Mouse (Mus musculus): ENCODE data around the gene Pde5a. TPM values are rescaled to one million over a fixed set of nuclear protein-coding genes. Genes with fewer than 3 reads are reported as not detected.

The Pde5a gene
- polyA plus RNA-seq, 1 experiment from 2014 or later: 3.1 TPM

- no peaks in the 10 kb centered on the region for H3K36me3 ChIP-seq
- no peak for ATAC-seq (ENCODE audit: insufficient number of reproducible peaks, low FRiP score, low TSS enrichment, low read depth)
- WGBS: 100% methylated on average over 1 of the region's 1 CpGs
- H3K4me2 ChIP-seq: no peak overlapping the region
- H3K9ac ChIP-seq: no peak overlapping the region
- no peaks in the 10 kb centered on the region for H3K9me3 ChIP-seq
- no peaks in the 10 kb centered on the region for H3K4me1 ChIP-seq
- no peaks in the 10 kb centered on the region for H3K27me3 ChIP-seq
- H3K27ac ChIP-seq: no peak overlapping the region
- no peak overlapping the region for H3K4me3 ChIP-seq
Observed at GRCm38 (mm10) chr3:122868270-122868669, 139.5 kb downstream of the Pde5a start.

DNA sequence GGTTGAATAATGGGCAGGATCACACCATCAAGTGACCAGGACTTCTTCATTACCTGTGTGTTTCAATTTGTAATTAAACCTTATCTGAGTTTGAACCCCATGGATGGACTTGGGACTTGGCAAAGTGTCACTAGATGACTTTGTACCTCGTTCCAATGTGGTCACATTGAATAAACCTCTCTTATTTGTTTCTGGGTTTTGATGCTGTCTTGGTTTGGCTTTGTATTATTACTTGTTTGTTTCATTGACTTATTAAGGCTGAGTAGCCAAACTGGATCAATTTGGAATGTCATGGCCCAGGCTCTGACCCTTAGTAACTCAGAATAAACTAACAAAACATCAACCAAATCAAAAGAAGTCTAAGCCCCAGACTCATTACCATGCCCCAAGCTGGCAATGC, 142.8 kb downstream of the Pde5a start:
- Histone ChIP-seq H3K9me3 (no peaks in the 10 kb centered on the region), H3K27me3 (no peaks in the 10 kb centered on the region), H3K9ac (no peak overlapping the region), H3K27ac (no peak overlapping the region), H3K4me3 (no peak overlapping the region), H3K4me2 (no peak overlapping the region), H3K4me1 (no peaks in the 10 kb centered on the region), H3K36me3 (no peaks in the 10 kb centered on the region)
- ATAC-seq (ENCODE audit: insufficient number of reproducible peaks, low FRiP score, low TSS enrichment, low read depth): no peak
- WGBS: 86% methylated on average over 1 of the region's 1 CpGs

GRCm38 (mm10) chr3:122876870-122877269, 148.1 kb downstream of the Pde5a start:
- Histone ChIP-seq H3K4me2 (no peak overlapping the region), H3K4me3 (no peak overlapping the region), H3K36me3 (no peaks in the 10 kb centered on the region), H3K4me1 (no peaks in the 10 kb centered on the region), H3K27ac (no peak overlapping the region), H3K9me3 (no peaks in the 10 kb centered on the region), H3K27me3 (no peaks in the 10 kb centered on the region), H3K9ac (no peak overlapping the region)
- no peak for ATAC-seq (ENCODE audit: insufficient number of reproducible peaks, low FRiP score, low TSS enrichment, low read depth)
- WGBS: 86% methylated on average over 2 of the region's 2 CpGs

DNA sequence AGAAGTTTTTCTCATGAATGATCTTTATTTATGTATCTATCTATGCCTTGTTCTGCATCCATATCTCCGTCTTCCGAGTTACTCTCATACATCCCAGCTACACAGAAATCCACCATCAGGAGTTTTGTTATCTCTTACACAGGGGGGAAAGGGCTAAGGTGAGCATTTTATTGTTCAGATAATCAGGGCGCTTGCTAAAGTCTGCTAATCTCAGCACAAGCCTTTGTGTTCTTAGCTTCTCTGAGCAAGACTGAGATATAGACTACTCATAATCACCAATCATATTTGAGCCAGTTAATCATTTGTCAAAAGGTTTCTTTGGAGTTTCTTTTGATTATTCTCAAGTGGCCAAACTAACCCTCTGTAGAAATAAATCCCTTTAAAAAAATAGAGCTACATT, 148.8 kb downstream of the Pde5a start:
- Histone ChIP-seq H3K27ac (no peak overlapping the region), H3K4me2 (no peak overlapping the region), H3K27me3 (no peaks in the 10 kb centered on the region), H3K9me3 (no peaks in the 10 kb centered on the region), H3K4me1 (no peaks in the 10 kb centered on the region), H3K4me3 (no peak overlapping the region), H3K36me3 (no peaks in the 10 kb centered on the region), H3K9ac (no peak overlapping the region)
- ATAC-seq (ENCODE audit: insufficient number of reproducible peaks, low FRiP score, low TSS enrichment, low read depth): no peak
- WGBS: 92% methylated on average over 3 of the region's 3 CpGs

DNA sequence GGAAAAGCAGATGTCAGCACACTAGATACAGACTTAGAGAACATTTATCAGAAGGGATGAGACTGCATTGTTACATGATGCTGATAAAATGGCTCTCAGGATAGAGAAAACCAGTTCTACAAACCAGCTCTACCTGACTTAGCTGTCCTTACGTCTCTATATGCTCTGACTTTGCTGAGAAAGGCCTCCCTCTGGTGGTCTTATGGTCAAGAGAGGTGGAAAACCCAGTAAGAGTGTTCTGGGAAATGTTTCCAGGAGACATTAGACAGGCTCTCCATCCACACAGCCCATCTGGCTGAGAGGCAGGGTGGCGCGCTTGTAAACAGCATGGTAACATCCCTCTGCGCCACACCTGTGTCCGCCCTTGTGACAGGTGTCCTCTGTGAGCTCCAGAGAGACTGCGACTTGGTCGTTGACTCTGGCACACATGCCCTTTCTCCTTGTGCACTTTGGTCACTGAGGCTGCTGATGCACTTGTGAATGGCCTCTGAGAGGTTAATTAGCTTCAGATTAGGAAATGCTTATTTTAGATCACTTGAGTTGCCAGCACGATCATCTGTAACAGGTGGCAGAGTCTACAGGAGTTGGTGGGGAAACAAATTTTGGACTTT, 150.1 kb downstream of the Pde5a start:
- no peak overlapping the region for H3K4me2 ChIP-seq
- no peak overlapping the region for H3K9ac ChIP-seq
- H3K4me3 ChIP-seq: no peak overlapping the region
- no peak for ATAC-seq (ENCODE audit: insufficient number of reproducible peaks, low FRiP score, low TSS enrichment, low read depth)
- H3K27me3 ChIP-seq: no peaks in the 10 kb centered on the region
- WGBS: 84% methylated on average over 8 of the region's 8 CpGs
- no peaks in the 10 kb centered on the region for H3K36me3 ChIP-seq
- no peaks in the 10 kb centered on the region for H3K4me1 ChIP-seq
- H3K27ac ChIP-seq: no peak overlapping the region
- H3K9me3 ChIP-seq: no peaks in the 10 kb centered on the region

DNA sequence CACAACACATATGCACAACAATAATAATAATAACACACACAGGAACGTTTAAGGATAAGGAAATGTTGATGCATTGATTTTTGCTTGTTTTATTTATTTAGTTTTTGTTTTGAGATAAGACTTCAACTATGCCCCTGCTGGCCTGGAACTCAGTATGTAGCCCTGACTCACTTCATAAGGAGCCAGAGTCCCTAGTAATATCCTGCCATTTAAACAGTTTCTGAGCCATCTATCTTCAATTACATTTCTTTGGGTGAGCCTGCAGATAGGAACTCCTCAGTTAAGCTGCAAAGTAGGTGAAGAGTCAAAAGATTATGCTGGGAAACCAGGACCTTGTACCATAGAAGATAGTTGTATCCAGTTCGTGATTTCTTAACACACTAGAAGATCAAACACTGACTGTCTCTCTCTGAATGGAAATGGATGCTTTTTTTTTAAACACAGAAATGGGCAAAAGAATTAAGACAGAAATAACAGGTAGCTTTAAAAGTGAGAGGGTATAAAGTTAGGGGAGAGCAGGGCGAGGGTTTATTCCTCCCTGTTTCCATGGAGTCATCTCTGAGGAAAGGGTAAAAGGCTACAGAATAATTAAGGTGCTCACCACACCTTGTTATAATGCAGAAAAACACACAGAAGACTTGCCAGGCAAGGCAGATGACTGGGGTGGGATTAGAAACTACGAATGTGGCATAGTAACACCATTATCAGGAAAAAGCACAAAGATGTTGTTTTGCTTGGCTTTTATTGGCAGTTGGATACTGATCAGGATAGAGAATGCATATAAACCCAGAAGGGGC, 159.0 kb downstream of the Pde5a start:
- no peak overlapping the region for H3K4me2 ChIP-seq
- no peaks in the 10 kb centered on the region for H3K36me3 ChIP-seq
- 79% methylated on average over 4 of the region's 4 CpGs for WGBS
- no peaks in the 10 kb centered on the region for H3K9me3 ChIP-seq
- no peak for ATAC-seq (ENCODE audit: insufficient number of reproducible peaks, low FRiP score, low TSS enrichment, low read depth)
- H3K27ac ChIP-seq: no peak overlapping the region
- H3K4me3 ChIP-seq: no peak overlapping the region
- H3K27me3 ChIP-seq: no peaks in the 10 kb centered on the region
- H3K9ac ChIP-seq: no peak overlapping the region
- 0 out of 2 replicates have a peak, but pooled peaks cover 2% of the 10 kb centered on the region for H3K4me1 ChIP-seq

- Histone ChIP-seq H3K4me2 (no peak overlapping the region), H3K4me1 (0 out of 2 replicates have a peak, but pooled peaks cover 2% of the 10 kb centered on the region), H3K4me3 (no peak overlapping the region), H3K36me3 (no peaks in the 10 kb centered on the region), H3K9ac (no peak overlapping the region), H3K27me3 (no peaks in the 10 kb centered on the region), H3K9me3 (no peaks in the 10 kb centered on the region), H3K27ac (no peak overlapping the region)
- ATAC-seq (ENCODE audit: insufficient number of reproducible peaks, low FRiP score, low TSS enrichment, low read depth): no peak
- 71% methylated on average over 5 of the region's 5 CpGs for WGBS
Observed at GRCm38 (mm10) chr3:122888371-122888819, 159.6 kb downstream of the Pde5a start.

DNA sequence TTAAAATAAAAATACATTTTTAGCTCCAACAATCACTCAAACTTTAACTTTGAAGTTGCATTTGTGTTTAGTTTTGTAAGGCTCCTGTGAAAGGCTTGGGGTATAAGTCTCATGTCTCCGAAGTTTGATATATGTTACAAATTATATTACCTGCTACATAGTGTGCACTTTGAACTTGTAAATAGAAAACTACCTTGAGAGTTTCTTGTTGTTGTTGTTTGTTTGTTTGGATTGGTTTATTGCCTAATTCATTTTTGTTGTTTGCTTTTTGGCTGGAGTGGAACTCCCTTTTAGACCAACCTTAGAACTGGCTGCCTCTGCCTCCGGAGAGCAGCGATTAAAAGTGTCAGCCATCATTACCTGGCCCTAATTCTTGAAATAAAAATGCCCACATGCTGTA, 166.0 kb downstream of the Pde5a start, which contains the start of gene Fabp2:
Gene Fabp2, plus strand, starts transcription at position 301 of the 400 bp plus-strand sequence.
- H3K4me1 ChIP-seq: no peaks in the 10 kb centered on the region
- ATAC-seq (ENCODE audit: insufficient number of reproducible peaks, low FRiP score, low TSS enrichment, low read depth): no peak
- no peak within 1 kb of the TSS for H3K27ac ChIP-seq
- H3K27me3 ChIP-seq: no peaks in the 10 kb centered on the region
- 91% methylated on average over 3 of the region's 3 CpGs for WGBS
- no peak within 1 kb of the TSS for H3K4me2 ChIP-seq
- no peak within 1 kb of the TSS for H3K4me3 ChIP-seq
- no peaks in the 10 kb centered on the region for H3K9me3 ChIP-seq
- no peaks in the 10 kb centered on the region for H3K36me3 ChIP-seq
- no peak within 1 kb of the TSS for H3K9ac ChIP-seq

GRCm38 (mm10) chr3:122895189-122895731, 166.5 kb downstream of the Pde5a start:
- H3K4me3 ChIP-seq: no peak overlapping the region
- H3K36me3 ChIP-seq: no peaks in the 10 kb centered on the region
- no peaks in the 10 kb centered on the region for H3K9me3 ChIP-seq
- no peak overlapping the region for H3K4me2 ChIP-seq
- 86% methylated on average over 11 of the region's 11 CpGs for WGBS
- ATAC-seq (ENCODE audit: insufficient number of reproducible peaks, low FRiP score, low TSS enrichment, low read depth): no peak
- H3K4me1 ChIP-seq: no peaks in the 10 kb centered on the region
- no peak overlapping the region for H3K9ac ChIP-seq
- no peak overlapping the region for H3K27ac ChIP-seq
- no peaks in the 10 kb centered on the region for H3K27me3 ChIP-seq

GRCm38 (mm10) chr3:122898254-122898653, 169.5 kb downstream of the Pde5a start:
- H3K4me2 ChIP-seq: no peak overlapping the region
- H3K27me3 ChIP-seq: no peaks in the 10 kb centered on the region
- H3K9me3 ChIP-seq: no peaks in the 10 kb centered on the region
- no peaks in the 10 kb centered on the region for H3K36me3 ChIP-seq
- 54% methylated on average over 6 of the region's 6 CpGs for WGBS
- H3K4me1 ChIP-seq: no peaks in the 10 kb centered on the region
- no peak for ATAC-seq (ENCODE audit: insufficient number of reproducible peaks, low FRiP score, low TSS enrichment, low read depth)
- no peak overlapping the region for H3K4me3 ChIP-seq
- no peak overlapping the region for H3K27ac ChIP-seq
- no peak overlapping the region for H3K9ac ChIP-seq

DNA sequence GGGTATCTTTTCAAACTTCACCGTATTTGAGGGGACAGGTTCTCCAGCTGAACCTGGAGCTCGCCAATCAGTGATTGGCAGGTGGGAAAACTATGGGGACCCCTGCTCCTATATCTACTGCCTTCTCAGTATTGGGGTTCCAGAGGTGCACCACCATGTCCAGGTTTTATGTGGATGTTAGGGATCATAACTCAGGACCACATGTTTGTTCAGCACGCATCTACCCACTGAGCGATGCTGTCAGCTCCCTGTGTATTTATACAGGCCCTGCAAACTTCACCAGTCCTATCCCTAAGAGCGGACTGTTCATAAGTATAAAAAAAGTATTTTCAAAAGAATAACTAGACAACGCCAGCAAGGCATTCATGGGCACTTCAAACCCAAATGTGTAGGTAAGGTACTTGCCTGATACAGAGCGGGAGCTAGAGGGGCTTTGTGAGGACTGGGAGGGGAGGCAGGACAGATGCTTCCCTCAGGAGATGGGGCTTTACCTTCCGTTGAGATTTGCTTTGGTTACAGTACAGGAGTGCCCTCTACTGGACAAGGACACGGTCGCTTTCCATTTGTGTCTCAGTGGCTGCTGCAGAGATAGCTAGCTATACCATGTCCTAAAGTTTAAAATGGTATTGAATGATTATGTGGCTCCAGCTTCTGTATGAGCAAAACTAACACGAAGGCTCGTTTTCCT, 175.1 kb downstream of the Pde5a start:
- Histone ChIP-seq H3K4me2 (no peak overlapping the region), H3K9ac (no peak overlapping the region), H3K4me3 (no peak overlapping the region), H3K4me1 (no peaks in the 10 kb centered on the region), H3K9me3 (no peaks in the 10 kb centered on the region), H3K27me3 (no peaks in the 10 kb centered on the region), H3K36me3 (no peaks in the 10 kb centered on the region), H3K27ac (no peak overlapping the region)
- no peak for ATAC-seq (ENCODE audit: insufficient number of reproducible peaks, low FRiP score, low TSS enrichment, low read depth)
- 43% methylated on average over 12 of the region's 12 CpGs for WGBS

DNA sequence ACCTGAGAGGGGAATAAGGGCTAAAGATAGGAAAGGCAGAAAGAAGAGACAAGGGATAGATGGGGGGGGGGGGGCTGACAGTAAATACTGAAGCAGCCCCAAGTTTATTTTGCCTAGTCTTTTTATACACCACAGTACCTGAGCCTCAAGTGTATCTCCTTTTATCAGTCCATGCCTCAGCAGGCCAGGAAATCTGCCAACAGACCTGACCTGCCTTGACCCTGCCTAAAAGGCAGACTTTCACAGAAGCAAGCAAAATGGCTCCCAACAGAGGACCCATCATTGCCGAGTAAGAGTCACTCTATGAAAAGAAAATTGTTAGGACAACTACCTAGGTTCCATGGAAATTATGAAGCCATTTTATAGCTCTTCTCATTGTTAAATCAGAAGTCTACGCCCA, 179.1 kb downstream of the Pde5a start:
- WGBS: 93% methylated on average over 2 of the region's 2 CpGs
- Histone ChIP-seq H3K27me3 (no peaks in the 10 kb centered on the region), H3K4me2 (no peak overlapping the region), H3K36me3 (no peaks in the 10 kb centered on the region), H3K4me1 (no peaks in the 10 kb centered on the region), H3K9ac (no peak overlapping the region), H3K4me3 (no peak overlapping the region), H3K9me3 (no peaks in the 10 kb centered on the region), H3K27ac (no peak overlapping the region)
- ATAC-seq (ENCODE audit: insufficient number of reproducible peaks, low FRiP score, low TSS enrichment, low read depth): no peak
